24 mouse cellular contexts compared by ENCODE assay signal in genomic region chr4:136154462-136154861, GRCm38 (mm10). TPM values are rescaled to one million over a fixed set of nuclear protein-coding genes. Genes with fewer than 3 reads are reported as not detected.
A peak's percentile ranks its signal among the peaks of the same experiment; 100 is the strongest.
DNase-seq lines count a peak whose midpoint lies in the region; ATAC-seq lines count a peak whose summit lies in the region.
"Had no signal": no experiment of that assay in that cellular context is flagged by ENCODE, and none has a peak within 500 bp of the region (broad histone marks: within the 10 kb centered on the region; RNA-seq: fewer than 3 reads in every experiment).

No protein-coding gene starts in this region.

- no peaks in the 10 kb centered on the region for H3K36me3 ChIP-seq in forebrain, embryonic 16.5 days (ENCODE audit: control insufficient read depth, insufficient read depth)
- no peaks in the 10 kb centered on the region for H3K36me3 ChIP-seq in forebrain, embryonic 12.5 days (replicated peaks)
- H3K36me3 ChIP-seq in midbrain, embryonic 10.5 days = no peaks in the 10 kb centered on the region
- no peaks in the 10 kb centered on the region for H3K36me3 ChIP-seq in midbrain, embryonic 11.5 days (ENCODE audit: control insufficient read depth, insufficient read depth, low read length)
- H3K36me3 ChIP-seq in limb, embryonic 13.5 days = no peaks in the 10 kb centered on the region
- H3K36me3 ChIP-seq: embryonic facial prominence, embryonic 12.5 days; heart, embryonic 13.5 days; intestine, embryonic 15.5 days; midbrain, embryonic 13.5 days had no signal

- 59% methylated on average over 9 of the region's 9 CpGs for WGBS in forebrain, embryonic 16.5 days
- WGBS in forebrain, embryonic 12.5 days = 76% methylated on average over 9 of the region's 9 CpGs
- 79% methylated on average over 9 of the region's 9 CpGs for WGBS in midbrain, embryonic 10.5 days
- 78% methylated on average over 9 of the region's 9 CpGs for WGBS in midbrain, embryonic 11.5 days
- 55% methylated on average over 9 of the region's 9 CpGs for WGBS in limb, embryonic 13.5 days

- no peak overlapping the region for H3K4me3 ChIP-seq in forebrain, embryonic 16.5 days (replicated peaks; ENCODE audit: low read length)
- H3K4me3 ChIP-seq in forebrain, embryonic 12.5 days (replicated peaks) = no peak overlapping the region
- no peak overlapping the region for H3K4me3 ChIP-seq in midbrain, embryonic 10.5 days
- no peak overlapping the region for H3K4me3 ChIP-seq in midbrain, embryonic 11.5 days (ENCODE audit: low read depth, low read length)
- no peak overlapping the region for H3K4me3 ChIP-seq in limb, embryonic 13.5 days
- H3K4me3 ChIP-seq: embryonic facial prominence, embryonic 12.5 days; heart, embryonic 13.5 days; intestine, embryonic 15.5 days; midbrain, embryonic 13.5 days had no signal

- no peak for ATAC-seq in forebrain, embryonic 16.5 days
- ATAC-seq in forebrain, embryonic 12.5 days (ENCODE audit: low FRiP score) = no peak
- ATAC-seq in midbrain, embryonic 11.5 days (ENCODE audit: low FRiP score) = no peak
- no peak for ATAC-seq in limb, embryonic 13.5 days (ENCODE audit: low FRiP score, low read depth)
- ATAC-seq: hindbrain, embryonic 16.5 days; intestine, embryonic 15.5 days; liver, postnatal 0 days; lung, postnatal 0 days; midbrain, embryonic 13.5 days had no signal

- H3K27ac ChIP-seq in forebrain, embryonic 16.5 days (ENCODE audit: low read length) = 0 out of 2 replicates have a peak overlapping the region, but pooled peaks have one; percentile 8
- H3K27ac ChIP-seq in forebrain, embryonic 12.5 days = no peak overlapping the region; the same call in 1 of the 2 replicates
- peak overlapping the region; percentile 38; the same call in 1 of the 2 replicates for H3K27ac ChIP-seq in midbrain, embryonic 10.5 days (replicated peaks)
- no peak overlapping the region for H3K27ac ChIP-seq in midbrain, embryonic 11.5 days (ENCODE audit: low read depth, low read length)
- 0 out of 2 replicates have a peak overlapping the region, but pooled peaks have one; percentile 28 for H3K27ac ChIP-seq in limb, embryonic 13.5 days
- H3K27ac ChIP-seq: embryonic facial prominence, embryonic 12.5 days; heart, embryonic 13.5 days; intestine, embryonic 15.5 days; midbrain, embryonic 13.5 days had no signal

- no peak overlapping the region for H3K9ac ChIP-seq in forebrain, embryonic 16.5 days (replicated peaks; ENCODE audit: low read depth, low read length)
- no peak overlapping the region for H3K9ac ChIP-seq in forebrain, embryonic 12.5 days
- no peak overlapping the region for H3K9ac ChIP-seq in midbrain, embryonic 11.5 days (ENCODE audit: low read length)
- no peak overlapping the region for H3K9ac ChIP-seq in limb, embryonic 13.5 days
- H3K9ac ChIP-seq: embryonic facial prominence, embryonic 12.5 days; heart, embryonic 13.5 days; intestine, embryonic 15.5 days; liver, postnatal 0 days; midbrain, embryonic 13.5 days had no signal

- no peaks in the 10 kb centered on the region for H3K9me3 ChIP-seq in forebrain, embryonic 16.5 days (ENCODE audit: control insufficient read depth, low read length)
- H3K9me3 ChIP-seq in forebrain, embryonic 12.5 days = no peaks in the 10 kb centered on the region
- H3K9me3 ChIP-seq in midbrain, embryonic 10.5 days (replicated peaks) = no peaks in the 10 kb centered on the region
- H3K9me3 ChIP-seq in midbrain, embryonic 11.5 days (ENCODE audit: control insufficient read depth, low read length) = no peaks in the 10 kb centered on the region
- no peaks in the 10 kb centered on the region for H3K9me3 ChIP-seq in limb, embryonic 13.5 days
- H3K9me3 ChIP-seq: embryonic facial prominence, embryonic 12.5 days; intestine, embryonic 15.5 days; midbrain, embryonic 13.5 days had no signal

- DNase-seq in midbrain, embryonic 10.5 days (ENCODE audit: low spot score) = no peak
- no peak for DNase-seq in midbrain, embryonic 11.5 days (ENCODE audit: low spot score, missing footprints)
- no peak for DNase-seq in layer of hippocampus, adult 18-20 months (ENCODE audit: low spot score in 2 of 2)
- DNase-seq in spleen, postnatal 4 days (ENCODE audit: low spot score in 2 of 2) = no peak
- DNase-seq: adrenal gland, postnatal 25 days; cerebellum, adult 11-12 months; cerebellum, postnatal 10 days; gastrocnemius, postnatal 10 days; heart, adult 18-20 months; kidney, adult 8-10 months; kidney, postnatal 14 days; layer of hippocampus, postnatal 36 days; liver; liver, postnatal 0 days had no signal

- no peaks in the 10 kb centered on the region for H3K27me3 ChIP-seq in forebrain, embryonic 16.5 days (replicated peaks; ENCODE audit: control insufficient read depth, insufficient read depth, low read length)
- no peaks in the 10 kb centered on the region for H3K27me3 ChIP-seq in forebrain, embryonic 12.5 days
- H3K27me3 ChIP-seq in midbrain, embryonic 10.5 days (ENCODE audit: low read depth, poor library complexity, severe bottlenecking) = no peaks in the 10 kb centered on the region
- no peaks in the 10 kb centered on the region for H3K27me3 ChIP-seq in midbrain, embryonic 11.5 days (ENCODE audit: control insufficient read depth, insufficient read depth, low read length)
- no peaks in the 10 kb centered on the region for H3K27me3 ChIP-seq in limb, embryonic 13.5 days
- H3K27me3 ChIP-seq: embryonic facial prominence, embryonic 12.5 days; heart, embryonic 13.5 days; intestine, embryonic 15.5 days; midbrain, embryonic 13.5 days had no signal

- no peaks in the 10 kb centered on the region; the same call in 1 of the 2 replicates for H3K4me1 ChIP-seq in forebrain, embryonic 16.5 days (replicated peaks; ENCODE audit: control insufficient read depth, insufficient read depth, low read length)
- peaks cover 14% of the 10 kb centered on the region for H3K4me1 ChIP-seq in forebrain, embryonic 12.5 days
- peaks cover 39% of the 10 kb centered on the region for H3K4me1 ChIP-seq in midbrain, embryonic 10.5 days
- peaks cover 14% of the 10 kb centered on the region for H3K4me1 ChIP-seq in midbrain, embryonic 11.5 days (ENCODE audit: control insufficient read depth, insufficient read depth, low read length)
- peaks cover 29% of the 10 kb centered on the region for H3K4me1 ChIP-seq in limb, embryonic 13.5 days
- H3K4me1 ChIP-seq: intestine, embryonic 15.5 days had no signal

- no peak overlapping the region for H3K4me2 ChIP-seq in forebrain, embryonic 16.5 days (ENCODE audit: low read length)
- no peak overlapping the region for H3K4me2 ChIP-seq in forebrain, embryonic 12.5 days
- no peak overlapping the region for H3K4me2 ChIP-seq in midbrain, embryonic 11.5 days
- H3K4me2 ChIP-seq in limb, embryonic 13.5 days (replicated peaks) = no peak overlapping the region
- H3K4me2 ChIP-seq: embryonic facial prominence, embryonic 12.5 days; heart, embryonic 13.5 days; intestine, embryonic 15.5 days; midbrain, embryonic 13.5 days had no signal

RNA-seq across cellular contexts. Expression of gene Id3, which starts 11.2 kb away (rescaled TPM):
- polyA plus RNA-seq in forebrain, embryonic 16.5 days (2015; fragmentation: Nextera tagmentation; extraction: Ambion mirVana) = 85.1 and 102 TPM in 2 replicates
- 173 and 228 TPM in 2 replicates for polyA plus RNA-seq in forebrain, embryonic 12.5 days (2016; fragmentation: Nextera tagmentation; extraction: Ambion mirVana)
- polyA plus RNA-seq in midbrain, embryonic 10.5 days (2016; fragmentation: Nextera tagmentation; extraction: Ambion mirVana) = 619 and 802 TPM in 2 replicates
- 500 and 543 TPM in 2 replicates for polyA plus RNA-seq in midbrain, embryonic 11.5 days (2014; fragmentation: Nextera tagmentation; extraction: Ambion mirVana)
- polyA plus RNA-seq in limb, embryonic 13.5 days (2015; fragmentation: Nextera tagmentation; extraction: Ambion mirVana) = 736 and 770 TPM in 2 replicates
- 10 to 100 TPM; 30.0 to 35.1 TPM for total RNA-seq in layer of hippocampus, adult 18-20 months (2021)

RNA-seq across cellular contexts. Expression of gene E2f2, which starts 17.7 kb away (rescaled TPM):
- polyA plus RNA-seq in forebrain, embryonic 16.5 days (2015; fragmentation: Nextera tagmentation; extraction: Ambion mirVana) = 3.9 and 4.3 TPM in 2 replicates
- 13.4 and 14.6 TPM in 2 replicates for polyA plus RNA-seq in forebrain, embryonic 12.5 days (2016; fragmentation: Nextera tagmentation; extraction: Ambion mirVana)
- polyA plus RNA-seq in midbrain, embryonic 10.5 days (2016; fragmentation: Nextera tagmentation; extraction: Ambion mirVana) = 10.3 and 10.8 TPM in 2 replicates
- 6.8 and 8.0 TPM in 2 replicates for polyA plus RNA-seq in midbrain, embryonic 11.5 days (2014; fragmentation: Nextera tagmentation; extraction: Ambion mirVana)
- polyA plus RNA-seq in limb, embryonic 13.5 days (2015; fragmentation: Nextera tagmentation; extraction: Ambion mirVana) = 7.9 and 8.7 TPM in 2 replicates
- total RNA-seq in layer of hippocampus, adult 18-20 months (2021) = under 1 TPM; 0.36 to 0.84 TPM

RNA-seq across cellular contexts. Expression of gene Asap3, which starts 51.7 kb away (rescaled TPM):
- polyA plus RNA-seq in forebrain, embryonic 16.5 days (2015; fragmentation: Nextera tagmentation; extraction: Ambion mirVana) = 3.7 and 4.1 TPM in 2 replicates
- polyA plus RNA-seq in forebrain, embryonic 12.5 days (2016; fragmentation: Nextera tagmentation; extraction: Ambion mirVana) = 5.9 and 6.4 TPM in 2 replicates
- 6.0 and 7.1 TPM in 2 replicates for polyA plus RNA-seq in midbrain, embryonic 10.5 days (2016; fragmentation: Nextera tagmentation; extraction: Ambion mirVana)
- polyA plus RNA-seq in midbrain, embryonic 11.5 days (2014; fragmentation: Nextera tagmentation; extraction: Ambion mirVana) = 2.8 and 3.2 TPM in 2 replicates
- polyA plus RNA-seq in limb, embryonic 13.5 days (2015; fragmentation: Nextera tagmentation; extraction: Ambion mirVana) = 15.1 and 16.4 TPM in 2 replicates
- 1 to 10 TPM; 2.2 to 2.6 TPM for total RNA-seq in layer of hippocampus, adult 18-20 months (2021)
- total RNA-seq: monocyte, adult 5-6 weeks had no signal

Comparison
In these comparisons a context has a peak if more than half of its experiments do, and no peak if none do; other contexts are left out.
1. H3K27ac ChIP-seq: peak in forebrain, embryonic 16.5 days (single experiment), midbrain, embryonic 10.5 days (single experiment) and limb, embryonic 13.5 days (single experiment); none in forebrain, embryonic 12.5 days (single experiment) and midbrain, embryonic 11.5 days (single experiment).